Mouse (Mus musculus) 3T3-L1 (cell line): ENCODE results near the gene Tep1.
"Not testable (repeated sequence)": the region's sequence is repeated elsewhere in the genome, so short reads cannot be mapped to it uniquely, and the experiment has no call there.

ENCODE experiments used
- DNase-seq: peaks from one replicate; pipeline ENCODE4 v3.0.0-alpha.2; 2015; ENCODE audit warnings: low read depth, low spot score

The Tep1 gene

DNA sequence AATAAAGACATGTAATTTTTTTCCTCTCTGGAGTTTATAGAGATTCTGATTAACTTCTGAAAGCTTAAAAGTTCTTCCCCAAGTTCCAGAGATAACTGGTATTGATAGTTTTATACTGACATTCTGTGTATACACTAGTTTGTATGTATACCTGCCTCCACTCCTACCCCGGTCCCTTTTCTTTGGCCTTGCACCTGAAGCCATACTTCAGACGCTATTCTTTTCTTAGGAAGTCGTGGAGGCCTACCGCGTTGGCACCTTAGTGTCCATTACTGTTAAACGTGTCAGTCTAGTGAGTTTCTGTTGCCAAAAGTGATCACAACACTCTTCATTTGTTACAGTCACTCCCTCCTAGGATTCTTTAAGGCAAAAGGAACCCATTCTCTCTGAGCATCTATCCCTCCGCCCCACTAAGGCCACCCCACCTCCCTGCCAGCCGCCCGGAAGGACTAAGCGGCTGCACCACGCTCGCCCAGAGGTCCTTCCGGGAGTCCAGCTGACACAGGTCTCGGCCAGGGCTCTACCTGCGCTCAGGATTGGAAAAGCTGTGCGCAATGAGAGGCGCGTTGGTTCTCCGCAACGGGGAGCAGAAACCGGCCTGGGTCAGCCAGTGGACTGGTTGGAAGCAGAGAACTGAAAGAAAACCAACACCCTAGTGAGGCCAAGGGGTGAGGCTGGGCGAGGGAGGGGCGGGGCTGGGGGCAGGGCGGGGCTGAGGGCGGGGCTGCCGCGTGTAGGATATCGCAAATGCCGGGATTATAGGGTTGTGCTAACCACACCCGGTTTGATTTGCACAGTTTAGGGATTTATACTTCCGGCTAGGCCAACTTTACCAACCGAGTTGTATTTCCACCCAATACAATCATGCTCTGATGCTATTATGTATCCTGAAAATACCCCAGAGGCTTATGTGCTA is at the start of gene Tep1:
Tep1 (minus strand) TSS at position 672 of the 916 bp plus-strand sequence.
- DNase-seq = peak; percentile 86

DNA sequence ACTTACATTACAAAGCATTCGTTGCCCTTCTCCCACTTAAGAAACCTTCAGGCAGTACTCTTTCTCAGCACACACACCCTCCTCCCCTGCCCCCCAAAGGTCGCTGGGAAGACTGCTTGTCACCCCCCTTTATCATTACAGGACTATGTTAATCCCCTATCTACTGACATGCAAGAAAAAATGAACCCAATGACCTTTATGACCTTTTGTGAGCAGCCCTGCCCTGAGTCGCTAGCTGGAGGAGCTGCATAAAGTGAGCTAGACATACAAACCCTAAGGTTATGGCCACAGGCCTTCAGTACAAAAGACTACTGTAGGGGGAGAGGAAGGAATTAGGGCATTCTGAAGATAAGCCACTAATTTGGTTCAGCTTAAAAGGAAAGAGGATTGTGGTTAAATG is 41.0 kb upstream of the Tep1 start:
- no peak for DNase-seq

DNA sequence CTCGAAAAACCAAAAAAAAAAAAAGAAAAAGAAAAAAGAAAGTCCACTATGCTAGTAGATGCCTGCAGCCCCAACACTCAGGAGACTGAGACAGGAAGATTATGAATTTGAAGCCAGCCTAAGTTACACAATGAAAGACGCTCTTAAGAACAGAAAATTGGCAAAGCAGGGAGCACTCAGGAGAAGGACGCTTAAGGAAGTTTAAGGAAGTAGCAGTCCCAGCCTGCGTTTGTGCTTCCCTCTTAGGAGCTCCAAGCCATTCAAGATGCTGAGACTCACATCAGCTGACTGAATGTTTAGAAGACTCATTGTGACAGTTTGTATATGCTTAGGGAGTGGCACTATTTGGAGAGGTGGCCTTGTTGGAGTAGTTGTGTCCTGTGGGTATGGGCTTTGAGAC is 37.8 kb upstream of the Tep1 start:
- DNase-seq = no peak

DNA sequence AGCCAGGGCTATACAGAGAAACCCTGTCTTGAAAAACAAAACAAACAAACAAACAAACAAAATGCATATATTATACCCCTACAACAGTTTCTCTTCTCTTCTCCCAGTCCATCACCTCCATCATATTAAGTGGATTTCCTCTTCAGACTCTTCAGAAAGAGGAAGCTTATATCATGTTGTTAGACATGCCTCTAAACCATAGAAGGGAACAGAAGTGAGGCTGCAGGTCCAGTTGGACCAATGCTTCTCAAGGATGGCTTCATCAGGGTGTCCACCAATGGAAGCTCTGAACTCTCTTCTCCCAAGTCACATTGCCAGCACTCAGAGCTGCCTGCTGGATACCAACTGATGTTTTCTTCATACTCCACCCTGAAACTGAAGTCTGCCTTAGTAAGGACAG is 35.0 kb upstream of the Tep1 start:
- not testable (repeated sequence) for DNase-seq

DNA sequence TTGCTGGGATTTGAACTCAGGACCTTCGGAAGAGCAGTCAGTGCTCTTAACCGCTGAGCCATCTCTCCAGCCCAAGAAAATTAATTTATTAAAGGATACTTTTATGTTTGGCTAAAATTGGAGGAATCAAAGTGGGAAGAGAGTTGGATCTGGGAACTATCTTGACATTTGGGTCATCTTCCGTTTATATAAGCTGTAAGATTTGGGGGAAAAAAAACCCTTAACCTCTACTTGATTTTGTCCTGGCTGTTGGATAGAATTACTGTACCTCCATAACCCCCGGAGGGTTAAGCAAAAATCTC is 34.4 kb upstream of the Tep1 start:
- no peak for DNase-seq

DNA sequence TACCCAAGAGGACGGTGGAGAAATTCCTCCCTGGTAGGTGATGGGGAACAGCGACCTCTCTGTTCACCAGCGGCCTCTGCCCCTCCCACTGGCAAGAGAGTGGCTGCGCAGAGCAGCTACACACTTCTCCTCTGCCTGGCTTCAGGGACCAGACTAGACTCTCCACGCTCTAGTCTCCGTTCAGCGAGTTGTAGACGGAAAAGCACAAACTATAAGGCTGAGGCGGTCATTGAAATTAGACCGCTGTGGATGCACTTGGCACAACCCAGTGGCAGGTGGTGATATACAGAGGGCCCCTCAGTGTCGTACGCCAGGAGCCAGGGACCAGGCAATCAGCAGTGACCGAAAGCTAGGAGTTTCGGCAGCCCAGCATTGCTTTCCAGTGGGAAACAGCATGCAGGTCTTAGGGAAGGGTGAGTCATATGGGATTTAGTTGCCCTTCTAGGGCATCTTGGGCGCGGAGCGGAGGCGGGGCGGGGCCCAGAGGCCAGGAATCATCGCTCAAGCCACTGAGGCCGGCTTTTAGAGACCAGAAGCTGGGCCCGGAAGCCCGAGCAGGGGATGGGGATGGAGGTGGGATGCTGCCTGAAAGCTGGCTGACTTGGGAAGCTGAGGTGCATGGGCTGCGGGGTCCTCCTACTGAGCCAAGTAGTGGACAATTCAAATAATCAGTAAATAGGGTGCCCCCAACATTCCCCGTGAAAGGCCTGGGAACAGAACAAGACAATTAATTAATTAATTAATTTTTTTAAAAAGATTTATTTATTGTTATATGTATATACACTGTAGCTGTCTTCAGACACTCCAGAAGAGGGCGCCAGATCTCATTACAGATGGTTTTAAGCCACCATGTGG is 33.8 kb upstream of the Tep1 start:
- no peak for DNase-seq

DNA sequence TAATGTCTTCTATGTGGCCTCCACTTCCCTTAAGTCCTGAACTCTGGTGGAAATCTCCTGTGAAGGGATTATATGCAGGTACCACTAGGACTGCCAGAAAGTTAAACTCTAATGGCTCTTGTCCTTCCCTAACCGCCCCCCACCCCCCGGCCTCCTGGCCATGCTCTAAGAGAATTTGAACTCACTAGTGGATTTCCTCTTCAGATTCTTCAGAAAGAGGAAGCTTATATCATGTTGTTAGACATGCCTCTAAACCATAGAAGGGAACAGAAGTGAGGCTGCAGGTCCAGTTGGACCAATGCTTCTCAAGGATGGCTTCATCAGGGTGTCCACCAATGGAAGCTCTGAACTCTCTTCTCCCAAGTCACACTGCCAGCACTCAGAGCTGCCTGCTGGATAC is 27.6 kb upstream of the Tep1 start:
- not testable (repeated sequence) for DNase-seq

DNA sequence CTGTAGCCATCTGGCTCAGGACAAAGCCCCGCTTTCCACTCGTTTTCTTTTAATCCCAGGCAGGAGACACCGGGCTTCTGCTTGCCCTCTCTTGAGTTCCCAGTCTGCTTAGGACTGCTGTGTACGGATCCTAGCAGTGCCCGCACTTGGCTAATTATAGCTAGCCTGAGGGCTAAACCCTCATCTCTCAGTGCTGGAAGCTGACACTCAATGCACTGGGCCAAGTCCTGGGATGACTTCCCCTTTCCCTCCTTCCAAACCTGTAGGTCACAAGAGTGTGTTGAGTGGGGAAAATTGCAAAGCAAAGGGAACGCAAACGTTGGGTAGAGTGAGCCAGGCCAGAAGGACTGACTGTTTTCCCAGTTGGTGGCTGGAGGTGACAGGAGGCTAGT is 27.0 kb upstream of the Tep1 start, which contains the start of gene Klhl33:
Klhl33 (minus strand) TSS at position 134 of the 392 bp plus-strand sequence.
- peak; percentile 44 for DNase-seq

DNA sequence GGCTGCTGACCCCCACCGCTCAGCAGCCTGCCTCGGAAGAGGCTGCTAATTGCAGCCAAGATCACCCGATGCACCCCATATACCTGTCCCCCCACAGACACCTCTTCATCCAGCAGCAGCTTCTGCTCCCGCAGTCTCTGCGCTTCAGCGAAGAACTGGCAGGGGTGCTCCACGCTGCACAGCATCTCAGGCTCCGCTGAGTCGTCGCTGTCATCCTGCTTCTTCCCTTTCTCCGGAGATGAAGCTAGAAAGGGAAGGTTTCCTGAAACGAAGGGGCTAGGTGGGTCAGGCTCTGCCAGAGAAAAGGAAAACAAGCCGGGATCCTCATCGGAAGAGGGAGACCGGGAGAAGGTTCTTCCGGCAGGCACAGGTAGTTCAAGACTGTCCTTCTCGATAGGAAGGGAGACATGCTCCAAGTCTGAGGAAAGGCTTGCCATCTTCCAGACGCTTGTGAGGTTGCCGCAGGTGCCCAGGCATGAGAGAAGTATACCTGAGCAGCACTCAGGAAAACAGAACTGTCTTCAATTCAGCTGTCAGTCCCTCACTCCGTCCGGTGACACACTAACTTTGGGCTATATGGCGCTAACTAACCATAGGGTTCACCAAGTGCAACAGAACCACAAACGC is 26.5 kb upstream of the Tep1 start:
- peak; percentile 24 for DNase-seq

DNA sequence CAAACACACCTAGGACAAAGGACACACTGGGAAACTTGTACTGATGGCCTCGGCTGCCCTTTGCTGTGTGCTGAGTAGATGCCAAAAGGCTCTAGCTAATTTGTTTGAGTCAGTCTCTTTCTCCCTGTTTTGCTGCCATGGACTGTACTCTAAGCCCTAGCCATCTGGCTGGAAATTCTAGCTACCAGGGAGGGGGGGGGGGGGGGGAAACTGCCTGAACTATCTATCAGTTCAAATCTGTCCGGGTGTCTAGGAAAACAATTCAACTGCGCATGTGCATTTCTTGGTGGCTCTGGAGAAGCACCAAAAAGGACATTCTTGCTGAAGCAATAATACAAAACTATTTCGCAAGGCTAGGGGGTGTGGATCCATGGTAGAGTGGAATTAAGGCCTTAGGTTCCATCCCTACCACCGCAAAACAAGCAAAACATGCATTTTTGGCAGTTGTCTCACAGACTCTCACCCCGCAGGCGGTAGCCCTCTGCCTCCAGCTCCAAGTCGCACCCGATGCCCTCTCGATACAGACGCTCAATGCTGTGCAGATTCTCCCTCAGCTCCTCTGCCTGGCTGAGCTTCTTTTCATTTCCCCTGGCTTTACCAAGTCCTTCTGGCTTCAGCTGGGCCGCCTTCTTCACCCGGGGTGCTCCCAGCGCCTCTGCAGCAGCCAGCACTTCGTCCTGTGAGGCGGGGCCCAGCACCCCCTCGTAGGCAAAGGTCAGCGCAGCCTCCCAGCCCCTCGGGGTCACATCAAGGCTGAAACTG is 25.8 kb upstream of the Tep1 start:
- peak; percentile 98 for DNase-seq

DNA sequence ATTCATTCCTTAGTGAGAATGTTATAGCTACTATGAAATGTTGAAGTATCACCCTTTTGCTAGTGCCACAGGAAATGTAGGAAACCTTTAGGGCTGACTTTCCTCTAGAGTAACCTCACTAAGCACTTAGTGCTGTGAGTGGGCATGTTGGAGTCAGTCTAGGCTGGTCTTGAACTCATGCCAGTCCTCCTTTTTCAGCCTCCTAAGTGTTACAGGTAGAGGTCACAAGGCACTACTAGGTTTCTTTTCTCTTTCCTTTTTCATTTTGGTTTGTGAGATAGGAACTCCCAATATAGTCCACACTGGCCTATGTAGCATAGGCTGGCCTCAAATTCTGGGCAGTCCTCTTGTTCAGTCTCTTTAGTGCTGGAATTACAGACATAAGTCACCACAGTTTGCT is 25.0 kb upstream of the Tep1 start:
- DNase-seq = no peak

DNA sequence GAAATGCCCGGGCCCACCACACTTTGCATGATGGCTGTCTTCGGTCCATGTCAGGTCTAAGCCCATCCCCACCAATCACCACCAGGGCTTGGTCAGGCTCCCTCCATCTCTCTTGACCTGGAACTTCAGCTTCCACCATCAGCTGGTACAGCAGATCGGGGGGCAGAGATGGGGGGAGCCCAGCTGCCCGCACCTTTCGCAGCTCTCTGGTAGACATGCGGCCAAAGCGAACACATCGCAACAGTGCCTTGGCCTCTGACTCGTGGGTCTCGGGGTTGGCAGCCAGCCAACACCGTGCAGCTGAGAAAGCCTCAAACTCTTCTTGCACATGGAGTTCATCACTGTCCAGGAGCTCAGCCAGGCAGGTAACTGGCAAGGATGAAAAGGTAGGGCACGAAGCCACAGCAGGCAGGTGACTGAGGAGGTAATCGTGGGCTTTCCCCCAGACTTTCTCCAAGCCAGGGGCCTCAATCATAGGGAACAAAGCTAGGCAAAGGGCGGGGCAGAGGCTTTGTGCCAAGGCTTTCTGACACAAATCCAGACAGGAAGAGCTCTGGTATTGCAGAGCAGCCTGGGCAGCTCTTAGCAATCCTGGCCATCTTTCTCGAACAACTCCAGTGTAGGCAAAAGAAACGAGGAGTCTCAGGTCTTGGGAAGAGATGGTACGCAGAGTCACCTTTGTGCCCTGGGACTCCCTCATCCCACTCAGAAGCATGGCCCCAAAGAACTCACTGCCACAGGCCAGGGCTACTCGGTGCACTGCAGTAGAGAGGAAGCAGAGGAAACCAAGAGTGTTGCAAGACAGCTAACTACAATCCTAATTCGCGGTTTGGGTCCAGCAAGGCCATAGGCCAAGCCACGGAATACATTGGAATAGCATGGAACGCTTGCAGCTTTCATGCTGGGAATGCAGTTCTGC is 22.4 kb upstream of the Tep1 start:
- peak; percentile 68 for DNase-seq

DNA sequence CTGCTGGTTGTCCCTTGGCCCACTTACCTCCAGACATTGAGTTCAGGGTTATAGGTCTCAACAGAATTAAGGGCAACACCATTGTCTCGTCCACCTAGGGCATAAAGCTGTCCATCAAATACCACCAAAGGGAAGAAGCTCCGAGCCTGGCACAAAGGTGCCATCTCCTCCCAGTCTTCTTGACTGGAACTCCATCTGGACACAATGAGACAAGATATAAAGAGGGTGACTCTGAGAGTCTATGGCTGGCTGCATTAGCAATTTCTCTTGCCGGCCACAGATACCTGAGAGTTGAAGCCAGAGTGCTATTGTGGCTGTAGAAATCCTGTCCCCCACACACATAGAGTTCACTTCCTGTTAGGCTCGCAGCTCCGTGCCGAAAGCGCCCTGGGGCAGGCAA is 21.7 kb upstream of the Tep1 start:
- no peak for DNase-seq

DNA sequence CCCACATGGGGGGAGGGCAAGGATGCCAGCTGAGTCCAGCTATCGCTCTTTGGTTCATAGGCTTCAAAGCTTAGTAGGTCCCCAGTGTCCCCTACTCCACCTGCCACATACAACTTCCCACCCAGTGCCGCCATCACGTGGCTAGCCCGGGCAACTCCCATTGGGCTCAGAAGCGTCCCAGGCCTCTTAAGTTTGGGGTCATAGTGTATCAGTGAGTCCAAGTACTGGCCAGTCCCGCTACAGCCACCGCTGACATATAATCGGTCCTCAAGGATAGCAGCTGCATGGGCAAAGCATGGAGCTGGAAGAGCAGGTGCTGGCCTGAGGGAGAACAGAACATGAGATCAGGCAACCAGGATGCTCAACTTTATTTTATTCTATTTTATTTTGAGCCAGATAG is 21.3 kb upstream of the Tep1 start:
- DNase-seq = no peak

DNA sequence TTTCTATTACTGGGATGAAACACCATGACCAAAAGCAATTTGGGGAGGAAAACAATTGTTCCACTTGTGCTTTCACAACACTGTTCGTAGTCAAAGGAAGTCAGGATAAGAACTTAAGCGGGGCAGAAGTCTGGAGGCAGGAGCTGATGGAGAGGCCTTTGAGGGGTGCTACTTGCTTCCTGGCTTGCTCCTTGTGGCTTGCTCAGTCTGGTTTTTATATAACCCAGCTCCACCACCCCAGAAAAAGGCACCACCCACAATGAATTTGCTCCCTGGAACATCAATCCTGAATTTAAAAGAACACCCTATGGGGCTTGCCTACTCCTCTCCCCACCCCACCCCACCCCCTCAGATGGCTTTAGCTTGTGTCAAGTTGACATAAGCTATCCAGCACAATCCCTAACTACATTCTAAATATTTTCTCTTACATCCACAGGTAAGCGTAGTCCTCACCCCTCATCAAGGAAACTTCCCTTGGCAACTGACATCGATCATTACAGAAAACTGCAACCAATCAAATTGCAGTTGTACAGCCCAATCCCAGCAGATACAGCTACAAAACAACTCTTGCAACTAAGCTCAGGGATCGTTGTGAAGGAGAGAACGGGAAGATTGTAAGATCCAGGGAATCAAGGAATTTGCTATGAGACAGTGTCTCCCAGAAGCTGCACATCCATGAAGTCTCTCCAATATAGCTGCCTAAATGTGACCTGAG is 6.0 kb upstream of the Tep1 start:
- no peak for DNase-seq

DNA sequence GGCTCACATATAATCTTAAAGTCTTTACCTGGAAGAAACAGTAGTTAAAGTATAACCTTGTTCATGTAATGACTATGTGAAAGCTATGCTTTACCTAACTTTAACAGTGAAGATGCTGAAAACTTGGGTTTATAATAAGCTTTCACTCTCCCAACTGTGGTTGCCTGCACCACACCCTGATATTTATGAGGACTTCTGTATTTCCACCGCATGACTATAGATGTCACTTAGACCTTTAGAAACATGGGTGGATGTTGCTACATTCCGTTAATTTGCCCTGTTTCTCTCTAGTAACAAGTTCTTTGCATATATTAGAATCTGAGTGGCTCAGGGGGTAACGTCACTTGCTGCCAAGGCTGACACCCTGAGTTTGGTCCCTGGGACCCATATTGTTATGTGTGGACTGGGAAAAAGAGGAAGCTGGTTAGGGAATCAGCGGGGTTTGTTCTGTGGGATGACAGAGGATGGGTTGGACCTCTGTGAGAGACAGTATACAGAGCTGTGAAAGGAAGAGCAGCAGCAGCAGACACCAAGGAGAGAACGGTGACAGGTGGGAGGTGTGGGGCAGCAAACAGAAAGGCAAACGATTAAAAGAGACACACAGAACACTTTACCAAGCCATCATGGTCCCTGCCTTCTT is 5.4 kb upstream of the Tep1 start:
- DNase-seq = no peak

DNA sequence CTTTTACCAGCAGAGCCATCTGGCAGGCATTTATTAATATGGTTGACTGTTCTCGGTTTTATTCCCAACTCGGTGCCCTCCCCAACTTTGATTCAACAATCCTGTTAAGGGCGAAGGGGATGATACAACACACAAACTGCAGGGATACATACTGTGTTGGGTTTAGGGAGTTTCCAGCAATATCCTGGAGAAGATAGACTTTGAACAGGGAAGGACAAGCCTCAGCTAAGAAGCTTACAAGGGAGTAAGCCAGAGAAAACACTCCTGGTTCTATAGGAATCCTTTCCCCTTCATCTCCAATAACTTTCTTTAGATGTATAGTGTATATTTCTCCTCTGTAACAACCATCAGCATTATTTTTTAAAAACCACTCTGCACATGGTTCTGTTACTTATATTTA is 4.8 kb upstream of the Tep1 start:
- no peak for DNase-seq

DNA sequence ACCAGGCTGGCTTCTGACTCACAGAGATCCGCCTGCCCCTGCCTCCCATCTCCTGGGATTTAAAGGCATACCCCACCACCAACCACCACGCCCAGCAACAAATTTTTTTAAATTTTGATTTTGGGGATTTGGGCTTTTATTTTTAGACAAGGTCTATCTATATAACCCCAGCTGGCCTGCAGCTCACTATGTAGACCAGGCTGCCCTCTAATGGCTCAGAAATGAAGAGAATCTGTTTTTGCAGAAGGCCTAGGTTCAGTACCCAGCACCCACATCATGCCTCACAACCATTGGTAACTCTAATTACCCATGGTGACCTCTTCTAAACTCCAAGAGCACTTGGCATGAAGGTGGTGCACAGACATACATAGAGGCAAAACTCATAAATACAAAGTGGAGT is 924 bp upstream of the Tep1 start:
- peak; percentile 41 for DNase-seq

DNA sequence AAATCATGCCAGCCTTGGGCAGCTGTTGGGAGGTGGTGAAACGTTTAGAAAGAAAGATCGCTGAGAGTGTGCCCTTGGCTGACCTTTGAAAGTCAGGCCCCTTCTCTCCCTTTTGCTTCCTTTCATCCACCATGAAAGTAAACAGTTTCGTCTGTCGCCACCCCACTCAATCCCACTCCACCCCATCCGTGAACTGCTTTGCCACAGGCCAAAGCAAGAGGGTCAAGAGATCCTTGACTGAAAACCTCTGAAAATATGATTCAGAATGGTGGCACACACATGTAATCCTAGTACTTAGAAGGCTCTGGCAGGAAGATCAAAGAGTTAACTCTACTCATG is 414 bp upstream of the Tep1 start:
- no peak for DNase-seq

DNA sequence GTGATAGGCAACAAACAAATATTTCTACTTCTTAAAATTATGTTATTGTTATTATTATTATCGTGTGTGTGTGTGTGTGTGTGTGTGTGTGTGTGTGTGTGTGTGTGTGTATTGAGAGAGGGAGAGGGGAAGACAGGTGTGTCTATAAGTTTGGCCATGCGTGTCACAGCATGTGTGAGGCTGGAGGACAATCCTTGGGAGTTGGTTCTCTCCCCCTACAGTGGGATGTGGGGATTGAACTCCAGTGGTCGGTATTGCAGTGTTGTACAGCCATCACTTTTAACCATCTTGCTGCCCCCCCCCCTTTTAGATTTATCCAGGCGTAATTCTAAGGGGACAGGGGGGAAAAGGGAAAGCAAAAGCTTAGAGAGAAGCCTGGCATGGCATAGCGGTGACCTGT is 1.7 kb downstream of the Tep1 start:
- DNase-seq = no peak
